Mouse (Mus musculus) kidney, postnatal 14 days (tissue): ENCODE data around the gene Fgfr2.

ENCODE experiments used
- DNase-seq: peaks from one replicate; pipeline ENCODE4 v3.0.0; 2022; ENCODE audit warnings: mixed read lengths

Fgfr2 gene

GRCm38 (mm10) chr7:130233777-130234176 lies 2889.4 kb downstream of the Fgfr2 start:
- peak; percentile 77 for DNase-seq

DNA sequence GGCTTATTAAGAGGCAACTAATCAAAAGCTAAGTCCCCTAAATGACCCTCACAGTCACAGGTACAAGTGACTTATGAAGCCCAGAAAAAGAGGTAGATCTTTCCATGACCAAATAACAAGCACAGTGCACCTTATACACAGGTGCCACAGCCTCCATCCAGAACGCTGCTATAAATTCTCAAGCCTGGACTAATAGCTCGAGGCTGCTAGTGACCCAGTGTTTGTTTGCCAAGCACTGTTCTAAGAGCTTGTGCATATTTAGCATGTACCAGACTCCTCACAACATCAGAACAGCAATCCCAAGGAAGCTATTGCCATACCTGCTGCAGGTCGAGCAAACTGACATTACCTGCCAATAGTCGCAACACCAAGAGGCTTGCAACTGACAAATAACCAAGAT lies 2893.1 kb downstream of the Fgfr2 start:
- DNase-seq: no peak

DNA sequence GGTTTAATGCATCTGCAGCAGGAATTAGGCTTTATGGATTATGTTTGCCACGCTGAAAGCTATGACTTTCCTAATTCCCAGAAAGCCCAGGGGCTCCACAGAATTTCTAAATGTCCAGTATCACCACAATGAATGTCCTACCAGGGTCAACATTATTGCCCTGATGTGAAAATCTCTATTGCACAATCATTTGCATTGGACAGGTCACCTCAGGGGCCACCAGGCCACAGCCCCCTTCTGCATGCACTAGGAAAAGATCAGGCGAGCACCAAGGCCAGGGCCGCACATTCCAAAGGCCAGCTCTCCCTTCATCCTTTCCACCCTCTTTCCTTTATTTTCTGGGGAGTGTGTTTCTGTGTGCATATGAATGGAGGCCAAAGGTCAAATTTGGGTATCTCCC lies 2897.9 kb downstream of the Fgfr2 start:
- DNase-seq: no peak

DNA sequence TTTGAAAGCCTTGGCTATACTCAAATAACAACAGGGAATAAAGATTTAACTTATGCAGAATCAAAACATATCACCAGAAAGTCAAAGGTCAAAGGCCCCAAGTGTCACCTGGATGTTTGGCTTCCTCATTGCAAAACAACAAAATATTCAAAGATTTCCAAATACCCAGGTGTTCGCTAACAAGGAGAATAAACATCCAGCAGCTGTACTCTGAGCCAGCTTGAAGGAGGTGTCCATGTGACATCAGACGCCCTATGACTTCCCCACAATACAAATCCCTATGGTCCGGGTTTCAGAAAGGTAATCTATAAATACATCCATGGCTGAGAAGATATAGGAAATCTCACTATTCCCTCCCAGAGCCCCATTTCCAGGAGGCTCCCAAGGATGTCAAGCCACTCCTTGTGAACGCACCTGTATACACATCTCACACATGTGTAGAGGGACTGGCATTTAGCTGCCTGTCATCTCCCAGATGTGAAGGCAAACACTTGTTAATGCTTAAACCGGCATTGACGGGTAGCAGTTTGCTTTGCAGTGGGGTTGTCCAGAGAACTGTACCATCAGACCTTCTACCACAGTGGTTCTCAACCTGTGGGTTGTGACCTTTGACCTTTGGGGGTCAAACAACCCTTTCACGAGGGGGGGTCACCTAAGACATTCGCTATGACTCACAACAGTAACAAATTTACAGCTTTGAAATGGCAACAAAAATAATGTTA lies 2900.4 kb downstream of the Fgfr2 start:
- no peak for DNase-seq

DNA sequence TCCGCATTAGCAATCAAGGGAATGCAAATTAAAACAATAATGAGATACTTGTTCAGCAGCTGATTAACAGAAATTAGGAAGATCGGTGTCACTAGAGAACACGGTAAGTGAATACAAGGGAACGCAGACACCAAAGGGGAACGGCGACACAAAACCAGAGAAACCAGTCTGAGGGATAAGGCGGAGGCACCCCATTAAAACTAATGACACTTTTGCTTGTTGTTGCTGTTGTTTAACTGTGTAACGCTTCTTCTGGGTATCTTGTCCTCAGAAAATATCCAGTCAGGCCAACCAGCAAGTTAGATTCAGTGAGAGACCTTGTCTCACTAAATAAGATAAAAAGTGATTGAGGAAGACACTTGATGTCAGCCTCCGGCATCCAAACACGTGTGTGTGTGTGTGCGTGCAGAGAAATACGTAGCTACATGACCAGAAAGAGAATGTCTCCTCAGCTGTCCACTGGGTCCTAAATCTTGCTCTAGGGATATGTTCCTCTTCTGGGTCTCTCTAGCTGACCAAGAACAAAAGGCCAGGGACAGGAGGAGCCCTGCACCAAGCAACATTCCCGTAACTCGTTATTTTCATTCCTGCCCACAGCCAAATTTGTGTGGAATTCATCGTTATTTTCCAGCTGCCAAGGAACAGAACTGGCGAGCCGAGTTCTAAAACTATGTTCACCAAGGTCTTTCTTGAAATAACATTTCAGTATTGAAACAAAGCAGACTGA lies 2901.3 kb downstream of the Fgfr2 start:
- no peak for DNase-seq

GRCm38 (mm10) chr7:130220627-130221026 lies 2902.5 kb downstream of the Fgfr2 start:
- DNase-seq: no peak

GRCm38 (mm10) chr7:130219844-130220243 lies 2903.3 kb downstream of the Fgfr2 start:
- no peak for DNase-seq

- no peak for DNase-seq
Observed at GRCm38 (mm10) chr7:130216272-130216671, 2906.9 kb downstream of the Fgfr2 start.

- no peak for DNase-seq
Observed at GRCm38 (mm10) chr7:130215348-130216252, 2907.6 kb downstream of the Fgfr2 start.

DNA sequence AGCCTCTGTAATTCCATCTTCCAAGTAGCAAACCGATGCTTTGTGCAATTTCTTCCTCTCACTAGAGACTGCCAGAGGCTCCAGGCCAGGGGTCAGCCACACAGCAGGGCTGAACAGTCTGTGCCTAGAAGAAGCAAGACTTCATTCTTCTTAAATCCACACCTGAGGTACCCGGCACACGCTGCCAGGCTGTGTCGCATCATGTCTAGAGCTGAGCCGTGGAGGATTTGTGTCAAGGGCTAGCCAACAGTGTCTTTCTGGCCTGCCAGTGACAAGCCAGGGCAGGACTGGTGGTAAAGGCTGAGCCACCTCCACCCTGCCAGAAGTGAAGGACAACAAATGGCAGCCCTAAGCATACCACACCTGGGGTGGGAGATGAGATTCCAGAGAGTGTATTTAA lies 2910.0 kb downstream of the Fgfr2 start:
- DNase-seq: no peak

GRCm38 (mm10) chr7:130211411-130211810 lies 2911.7 kb downstream of the Fgfr2 start:
- DNase-seq: no peak

DNA sequence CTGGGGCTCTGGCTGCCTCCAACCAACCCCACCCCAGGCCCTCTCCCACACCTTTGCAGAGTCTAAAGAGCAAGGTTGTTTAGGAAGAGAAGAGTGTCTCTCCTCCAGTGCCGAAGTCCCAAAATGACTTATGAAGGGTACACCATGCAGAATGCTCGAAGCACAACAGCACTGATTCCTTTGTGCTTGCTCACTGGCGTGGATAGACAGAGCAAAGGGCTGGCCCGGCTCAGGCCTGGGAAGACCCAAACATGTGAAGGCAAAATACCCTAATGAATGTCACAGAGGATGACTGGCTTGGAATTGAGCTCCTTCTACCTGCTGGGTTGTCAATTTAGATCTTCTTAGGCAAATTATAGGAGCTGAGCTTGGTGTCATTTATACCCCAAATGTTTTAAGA lies 2914.5 kb downstream of the Fgfr2 start:
- DNase-seq: no peak

GRCm38 (mm10) chr7:130206181-130206582 lies 2917.0 kb downstream of the Fgfr2 start:
- DNase-seq: peak; percentile 73

DNA sequence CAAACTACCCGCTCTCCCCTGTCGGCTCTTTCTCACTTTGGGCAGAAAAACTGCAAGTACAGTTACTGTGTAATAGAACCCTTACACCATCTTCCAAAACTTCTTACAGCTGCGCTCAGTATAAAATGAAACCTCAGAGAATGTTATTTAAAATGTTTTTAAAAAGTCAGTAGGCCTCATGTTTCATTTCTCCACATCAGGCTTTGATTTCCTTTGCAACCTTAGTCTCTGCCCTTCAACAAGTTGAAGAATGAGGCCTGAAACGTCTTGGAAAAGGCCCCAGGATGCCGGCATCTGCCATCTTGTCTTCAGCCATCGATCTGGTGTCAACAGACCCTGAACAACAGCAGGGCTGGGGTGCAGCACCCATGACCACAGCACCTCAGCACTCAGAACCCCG lies 2918.0 kb downstream of the Fgfr2 start:
- no peak for DNase-seq

DNA sequence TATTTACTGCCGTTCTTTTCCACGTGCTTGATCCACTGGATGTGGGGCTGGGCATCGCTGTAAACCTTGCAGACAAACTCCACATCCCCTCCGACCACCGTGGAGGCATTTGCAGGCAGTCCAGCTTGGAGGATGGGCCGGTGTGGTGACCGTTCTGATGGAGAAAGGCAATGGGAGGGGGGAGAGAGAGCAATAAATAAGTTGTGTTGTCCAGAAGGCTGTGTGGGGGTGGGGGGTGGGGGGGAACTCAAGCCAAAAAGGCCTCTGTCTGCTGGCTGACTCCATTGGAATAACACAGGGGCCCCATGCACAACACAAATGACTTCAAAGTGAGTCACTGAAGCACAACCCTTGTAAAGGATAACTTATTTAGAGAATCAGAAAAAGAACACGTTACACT lies 2922.1 kb downstream of the Fgfr2 start:
- no peak for DNase-seq

DNA sequence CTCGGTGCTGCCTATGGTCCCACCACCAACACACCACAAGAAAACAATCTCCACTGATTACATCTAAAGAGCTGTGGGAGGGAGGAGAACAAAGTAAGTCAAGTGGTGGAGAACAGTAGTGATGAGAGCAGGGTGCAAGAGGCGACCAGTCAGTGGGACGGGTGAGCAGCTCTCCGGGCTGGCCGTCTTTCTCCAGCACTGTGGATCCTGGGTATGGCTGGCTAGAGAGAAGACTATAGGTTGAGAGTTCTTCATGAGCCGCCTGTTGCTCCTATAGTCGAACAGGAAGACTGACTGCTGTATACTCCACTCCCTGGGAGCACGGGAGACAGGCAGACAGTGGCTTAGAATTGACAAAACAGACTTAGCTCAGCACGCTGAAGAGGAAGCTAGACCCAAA lies 2923.2 kb downstream of the Fgfr2 start:
- DNase-seq: no peak

- DNase-seq: no peak
Observed at GRCm38 (mm10) chr7:130199317-130199716, 2923.8 kb downstream of the Fgfr2 start.

- DNase-seq: no peak
Observed at GRCm38 (mm10) chr7:130195081-130195480, 2928.1 kb downstream of the Fgfr2 start.

DNA sequence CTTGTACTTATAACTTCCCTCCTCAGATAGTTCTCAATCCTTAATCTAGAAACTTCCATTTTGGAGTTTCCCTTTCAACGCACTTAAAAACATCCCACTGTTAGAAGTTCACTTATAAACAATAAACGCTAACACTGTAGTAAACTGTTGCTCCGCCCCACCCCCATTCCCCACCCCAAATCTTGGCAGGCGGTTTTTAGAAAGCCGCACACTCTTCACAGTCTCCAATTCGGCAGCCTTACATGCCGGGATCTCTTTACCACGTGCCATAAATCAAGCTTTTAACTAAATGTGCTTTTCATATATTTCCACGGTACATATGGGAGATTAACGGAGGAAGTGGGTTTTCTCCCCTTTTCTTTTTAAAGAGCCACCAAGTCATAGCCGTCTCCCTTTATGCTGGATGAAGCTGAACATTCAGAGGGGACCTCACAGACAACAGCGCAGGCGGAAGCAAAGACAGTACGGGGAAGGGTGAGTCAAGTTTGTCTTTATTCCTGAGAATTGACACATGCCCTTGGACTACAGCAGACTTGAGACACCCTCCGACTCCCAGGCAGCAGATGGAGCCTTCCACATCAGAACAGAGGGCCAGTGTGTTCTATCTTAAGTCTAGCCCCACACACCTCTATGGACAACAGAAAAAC lies 2932.7 kb downstream of the Fgfr2 start:
- no peak for DNase-seq

GRCm38 (mm10) chr7:130189901-130190300 lies 2933.2 kb downstream of the Fgfr2 start:
- DNase-seq: no peak

DNA sequence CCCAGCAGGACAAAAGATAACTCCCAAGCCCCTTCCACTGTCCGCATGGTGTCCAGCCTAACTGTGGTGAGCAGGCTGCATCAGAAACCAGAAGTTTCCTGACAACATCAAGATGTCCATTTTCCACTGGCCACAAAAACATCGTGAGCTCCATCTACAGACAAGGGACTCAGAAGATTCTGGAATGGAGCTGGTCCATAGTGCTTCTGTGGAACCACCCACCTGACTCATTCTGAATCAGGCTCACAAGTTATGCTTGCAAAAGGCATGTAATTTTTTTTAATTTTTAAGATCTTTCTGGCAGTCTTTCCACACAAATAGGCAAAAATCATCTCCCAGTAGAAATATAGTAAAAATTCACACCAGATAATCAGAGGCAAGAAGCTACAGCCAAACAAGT lies 2935.0 kb downstream of the Fgfr2 start:
- DNase-seq: no peak

GRCm38 (mm10) chr7:130184864-130185263 lies 2938.3 kb downstream of the Fgfr2 start:
- no peak for DNase-seq

DNA sequence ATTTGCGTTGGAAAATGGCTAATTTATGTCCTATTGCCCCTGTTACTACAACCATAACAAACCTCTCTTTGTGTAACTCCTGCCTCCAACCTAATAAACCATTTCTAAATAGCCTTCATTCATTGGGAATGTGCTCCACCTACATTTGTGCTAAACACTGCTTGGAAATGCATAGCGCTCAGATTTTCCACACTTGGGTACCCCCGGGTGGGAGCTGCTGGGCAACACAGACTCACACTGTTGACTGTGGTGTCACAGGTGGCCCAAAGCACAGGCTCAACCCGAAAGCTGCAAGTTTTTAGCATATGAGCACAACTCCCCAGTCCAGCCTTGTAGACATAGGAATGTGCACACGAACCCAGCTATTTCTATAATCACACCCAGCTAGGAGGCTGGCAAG lies 2939.2 kb downstream of the Fgfr2 start:
- DNase-seq: no peak
